Mouse (Mus musculus) embryonic facial prominence, embryonic 12.5 days (tissue): ENCODE results near the gene Map3k11. TPM values are rescaled to one million over a fixed set of nuclear protein-coding genes. Genes with fewer than 3 reads are reported as not detected.

Experiments
- ATAC-seq: fragments of 200-750 bp; cut with Nextera tagmentation; 2 replicates; pipeline ENCODE4 v1.8.0; 2017; ENCODE audit not compliant: insufficient number of reproducible peaks, insufficient read depth, low FRiP score, low TSS enrichment
- H3K27ac ChIP-seq: fragments of 300-500 bp; sonication (generic); 2 replicates; pipeline ENCODE4 v1.5.1; 2016; ENCODE audit warnings: mild to moderate bottlenecking
- H3K27me3 ChIP-seq: fragments of 300-500 bp; sonication (generic); 2 replicates; pipeline ENCODE4 v1.6.1; 2016; ENCODE audit warnings: mild to moderate bottlenecking, moderate library complexity
- H3K36me3 ChIP-seq: fragments of 300-500 bp; sonication (generic); 2 replicates; pipeline ENCODE4 v1.6.1; 2016; ENCODE audit warnings: mild to moderate bottlenecking
- H3K4me1 ChIP-seq: fragments of 300-500 bp; sonication (generic); 2 replicates; pipeline ENCODE4 v1.6.1; 2016
- H3K4me2 ChIP-seq: fragments of 300-500 bp; sonication (generic); replicated peaks from 2 replicates; pipeline ENCODE4 v1.6.1; 2016; ENCODE audit warnings: mild to moderate bottlenecking, moderate library complexity
- H3K4me3 ChIP-seq: fragments of 300-500 bp; sonication (generic); 2 replicates; pipeline ENCODE4 v1.5.1; 2016; ENCODE audit warnings: mild to moderate bottlenecking
- H3K9ac ChIP-seq: fragments of 300-500 bp; sonication (generic); 2 replicates; pipeline ENCODE4 v1.6.1; 2016; ENCODE audit warnings: mild to moderate bottlenecking, moderate library complexity
- H3K9me3 ChIP-seq: fragments of 300-500 bp; sonication (generic); 2 replicates; pipeline ENCODE4 v1.6.1; 2016; ENCODE audit warnings: mild to moderate bottlenecking, moderate library complexity
- WGBS: fragments of 180-500 bp; shearing (Covaris S2); methylation state at CpG from one replicate; pipeline ENCODE4 v1.1.7; 2016; 5-methylcytosine and 5-hydroxymethylcytosine counted together
- polyA plus RNA-seq: library from polyadenylated mRNA; unstranded; fragments of >200 nt; fragmentation: Nextera tagmentation; extraction: Ambion mirVana; gene quantifications from 2 replicates; pipeline ENCODE4 v1.2.1, GENCODE M21; 2016

The Map3k11 gene
- polyA plus RNA-seq, 1 experiment from 2014 or later, result 26.0 TPM

- no peak for ATAC-seq
- Histone ChIP-seq H3K4me1 (peaks cover 44% of the 10 kb centered on the region), H3K9ac (peak overlapping the region; percentile 95), H3K27me3 (no peaks in the 10 kb centered on the region), H3K36me3 (peaks cover 56% of the 10 kb centered on the region), H3K27ac (peak overlapping the region; percentile 61), H3K4me2 (peak overlapping the region; percentile 94), H3K9me3 (no peaks in the 10 kb centered on the region), H3K4me3 (peak overlapping the region; percentile 95)
- 34% methylated on average over 10 of the region's 10 CpGs for WGBS
Observed at GRCm38 (mm10) chr19:5692086-5692912, 3.8 kb downstream of the Map3k11 start.

- Histone ChIP-seq H3K4me1 (peaks cover 37% of the 10 kb centered on the region), H3K27ac (peak overlapping the region; percentile 61)
Observed at GRCm38 (mm10) chr19:5692913-5693396, 4.4 kb downstream of the Map3k11 start.

DNA sequence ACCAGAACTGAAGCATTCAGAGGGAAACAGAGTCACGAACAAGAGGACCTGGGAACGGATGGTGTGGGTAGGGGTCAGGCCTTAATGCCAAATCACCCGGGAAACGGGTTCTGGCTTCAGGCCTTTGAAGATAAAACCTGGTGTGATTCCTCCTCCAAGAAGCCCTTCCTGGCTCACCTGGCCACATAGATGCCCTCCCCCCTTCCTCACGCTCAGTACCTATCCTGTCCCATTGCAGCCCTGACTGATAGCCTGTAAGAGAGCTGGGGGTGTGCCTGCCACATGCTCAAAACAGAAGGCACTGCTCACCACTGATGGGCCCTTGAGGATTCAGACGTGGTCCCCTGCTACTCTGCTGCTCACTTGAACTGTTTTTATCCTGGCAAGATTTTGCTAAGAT, 5.3 kb downstream of the Map3k11 start:
- 85% methylated on average over 6 of the region's 6 CpGs for WGBS
- no peak for ATAC-seq
- Histone ChIP-seq H3K9me3 (no peaks in the 10 kb centered on the region), H3K4me3 (0 out of 2 replicates have a peak overlapping the region, but pooled peaks have one; percentile 95), H3K4me2 (peak overlapping the region; percentile 94), H3K4me1 (peaks cover 36% of the 10 kb centered on the region), H3K9ac (no peak overlapping the region), H3K27me3 (no peaks in the 10 kb centered on the region), H3K27ac (no peak overlapping the region), H3K36me3 (peaks cover 71% of the 10 kb centered on the region)

More at GRCm38 (mm10) chr19:5692913-5693396, 4.4 kb downstream of the Map3k11 start:
- Histone ChIP-seq H3K4me2 (peak overlapping the region; percentile 94), H3K9ac (peak overlapping the region; percentile 95), H3K27me3 (no peaks in the 10 kb centered on the region), H3K4me3 (peak overlapping the region; percentile 95; the same call in 1 of the 2 replicates), H3K9me3 (no peaks in the 10 kb centered on the region), H3K36me3 (peaks cover 63% of the 10 kb centered on the region)
- 67% methylated on average over 10 of the region's 10 CpGs for WGBS
- no peak for ATAC-seq

- no peaks in the 10 kb centered on the region for H3K9me3 ChIP-seq
- H3K4me1 ChIP-seq, result peaks cover 29% of the 10 kb centered on the region
- WGBS, result 23% methylated on average over 41 of the region's 41 CpGs
- H3K4me3 ChIP-seq, result no peak overlapping the region
- H3K9ac ChIP-seq, result no peak overlapping the region
- H3K36me3 ChIP-seq, result peaks cover 89% of the 10 kb centered on the region
- H3K4me2 ChIP-seq, result peak overlapping the region; percentile 31
- ATAC-seq, result no peak
- H3K27me3 ChIP-seq, result no peaks in the 10 kb centered on the region
- H3K27ac ChIP-seq, result no peak overlapping the region
Observed at GRCm38 (mm10) chr19:5695849-5696462, 7.4 kb downstream of the Map3k11 start.

DNA sequence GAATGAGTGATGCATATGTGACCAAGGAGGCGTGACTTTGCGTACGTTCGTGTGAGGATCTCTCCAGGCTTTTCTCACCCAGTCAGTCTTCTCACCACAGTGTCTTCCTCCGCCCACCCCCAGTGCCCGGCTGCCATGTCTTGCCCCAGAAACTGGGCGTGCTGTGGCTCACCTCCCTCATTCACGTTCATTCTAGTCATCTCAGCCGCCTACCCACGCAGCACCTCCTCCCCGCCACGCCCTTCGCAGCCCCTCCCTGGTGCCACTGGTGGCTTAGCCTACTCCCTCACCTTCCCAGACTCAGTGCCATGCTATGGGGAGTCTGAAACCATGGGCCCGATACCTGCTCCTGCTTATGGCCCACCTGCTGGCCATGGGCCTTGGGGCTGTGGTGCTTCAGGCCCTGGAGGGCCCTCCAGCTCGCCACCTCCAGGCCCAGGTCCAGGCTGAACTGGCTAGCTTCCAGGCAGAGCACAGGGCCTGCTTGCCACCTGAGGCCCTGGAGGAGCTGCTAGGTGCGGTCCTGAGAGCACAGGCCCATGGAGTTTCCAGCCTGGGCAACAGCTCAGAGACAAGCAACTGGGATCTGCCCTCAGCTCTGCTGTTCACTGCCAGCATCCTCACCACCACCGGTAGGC, 15.7 kb downstream of the Map3k11 start, which contains the start of gene Kcnk7:
Gene Kcnk7, plus strand, starts transcription at position 205 of the 638 bp plus-strand sequence.
- H3K27me3 ChIP-seq, result no peaks in the 10 kb centered on the region
- peaks cover 66% of the 10 kb centered on the region for H3K36me3 ChIP-seq
- 80% methylated on average over 17 of the region's 17 CpGs for WGBS
- peak within 1 kb of the TSS; percentile 10; the same call in 1 of the 2 replicates for H3K9ac ChIP-seq
- H3K4me3 ChIP-seq, result no peak within 1 kb of the TSS
- no peak for ATAC-seq
- no peaks in the 10 kb centered on the region for H3K9me3 ChIP-seq
- peak within 1 kb of the TSS; percentile 50 for H3K27ac ChIP-seq
- H3K4me1 ChIP-seq, result peaks cover 9% of the 10 kb centered on the region
- H3K4me2 ChIP-seq, result no peak within 1 kb of the TSS

- ATAC-seq, result peak; percentile 65; the same call in 1 of the 2 replicates
- Histone ChIP-seq H3K27ac (peak overlapping the region; percentile 50), H3K27me3 (no peaks in the 10 kb centered on the region), H3K4me2 (no peak overlapping the region), H3K4me3 (no peak overlapping the region), H3K36me3 (peaks cover 64% of the 10 kb centered on the region), H3K4me1 (peaks cover 9% of the 10 kb centered on the region), H3K9me3 (no peaks in the 10 kb centered on the region), H3K9ac (peak overlapping the region; percentile 10; the same call in 1 of the 2 replicates)
- 45% methylated on average over 10 of the region's 10 CpGs for WGBS
Observed at GRCm38 (mm10) chr19:5704801-5705571, 16.4 kb downstream of the Map3k11 start.

DNA sequence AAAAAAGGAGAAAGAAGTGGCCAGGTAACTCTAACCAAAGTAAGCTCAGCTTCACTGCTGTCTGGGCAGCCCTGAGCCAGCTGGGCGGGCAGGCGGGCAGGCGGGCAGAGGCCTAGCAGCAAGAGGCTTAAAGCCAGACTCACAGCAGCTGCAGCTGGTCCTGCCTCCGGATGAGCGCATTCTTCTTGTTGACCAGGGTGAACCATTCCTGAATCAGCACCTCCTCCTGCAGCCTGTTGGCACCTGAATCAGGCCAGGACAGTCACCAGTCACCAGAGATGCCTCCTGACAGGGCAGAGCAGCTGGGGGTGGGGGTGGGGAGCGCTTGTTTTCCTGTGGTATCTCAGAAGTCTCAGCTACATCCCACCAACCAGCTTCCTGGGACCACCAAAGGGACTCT, 21.5 kb downstream of the Map3k11 start:
- H3K4me2 ChIP-seq, result no peak overlapping the region
- WGBS, result 88% methylated on average over 6 of the region's 6 CpGs
- peaks cover 47% of the 10 kb centered on the region for H3K36me3 ChIP-seq
- no peaks in the 10 kb centered on the region for H3K9me3 ChIP-seq
- H3K27me3 ChIP-seq, result no peaks in the 10 kb centered on the region
- no peak overlapping the region for H3K4me3 ChIP-seq
- ATAC-seq, result no peak
- peaks cover 14% of the 10 kb centered on the region for H3K4me1 ChIP-seq
- H3K27ac ChIP-seq, result no peak overlapping the region
- no peak overlapping the region for H3K9ac ChIP-seq

- no peak for ATAC-seq
- WGBS, result 83% methylated on average over 8 of the region's 8 CpGs
- H3K4me1 ChIP-seq, result peaks cover 11% of the 10 kb centered on the region
- H3K36me3 ChIP-seq, result peaks cover 51% of the 10 kb centered on the region
- no peaks in the 10 kb centered on the region for H3K27me3 ChIP-seq
- H3K4me2 ChIP-seq, result no peak overlapping the region
- H3K9ac ChIP-seq, result no peak overlapping the region
- H3K4me3 ChIP-seq, result no peak overlapping the region
- no peak overlapping the region for H3K27ac ChIP-seq
- no peaks in the 10 kb centered on the region for H3K9me3 ChIP-seq
Observed at GRCm38 (mm10) chr19:5710581-5710980, 22.0 kb downstream of the Map3k11 start.

- Histone ChIP-seq H3K4me1 (peaks cover 14% of the 10 kb centered on the region), H3K9ac (no peak overlapping the region), H3K9me3 (no peaks in the 10 kb centered on the region), H3K4me2 (no peak overlapping the region), H3K4me3 (no peak overlapping the region), H3K27me3 (no peaks in the 10 kb centered on the region), H3K36me3 (peaks cover 57% of the 10 kb centered on the region), H3K27ac (no peak overlapping the region)
- ATAC-seq, result no peak
- WGBS, result 20% methylated on average over 3 of the region's 3 CpGs
Observed at GRCm38 (mm10) chr19:5711218-5711617, 22.7 kb downstream of the Map3k11 start.

DNA sequence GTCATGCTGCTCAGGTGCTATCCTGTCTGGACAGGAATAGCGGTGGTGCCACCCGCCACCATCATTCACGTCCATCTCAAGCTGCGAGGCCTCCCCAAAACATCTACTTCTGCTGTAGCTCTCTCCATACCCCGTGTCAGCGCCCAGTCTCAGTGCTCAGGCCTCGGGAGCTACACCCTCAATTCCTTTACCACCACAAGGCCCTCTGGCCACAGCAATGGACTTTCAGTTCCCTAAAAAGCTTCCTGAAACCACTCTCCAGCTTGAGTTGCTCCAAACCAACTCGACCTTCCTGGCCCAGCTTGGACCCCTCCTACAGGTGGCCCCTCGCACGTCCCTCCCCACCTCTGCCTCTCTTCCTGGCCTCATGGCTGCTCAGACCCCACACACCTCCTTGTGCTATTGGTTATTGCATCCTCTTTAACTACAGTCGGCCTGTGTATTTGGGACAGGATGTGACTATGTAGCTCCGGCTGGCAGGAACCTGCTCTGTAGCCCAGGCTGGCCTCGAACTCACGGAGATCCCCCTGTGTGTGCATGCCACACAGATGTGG, 23.4 kb downstream of the Map3k11 start:
- ATAC-seq, result no peak
- H3K9me3 ChIP-seq, result no peaks in the 10 kb centered on the region
- WGBS, result 88% methylated on average over 14 of the region's 14 CpGs
- H3K9ac ChIP-seq, result no peak overlapping the region
- no peaks in the 10 kb centered on the region for H3K27me3 ChIP-seq
- no peak overlapping the region for H3K4me3 ChIP-seq
- H3K4me1 ChIP-seq, result peaks cover 19% of the 10 kb centered on the region
- H3K4me2 ChIP-seq, result no peak overlapping the region
- H3K36me3 ChIP-seq, result peaks cover 52% of the 10 kb centered on the region
- no peak overlapping the region for H3K27ac ChIP-seq

DNA sequence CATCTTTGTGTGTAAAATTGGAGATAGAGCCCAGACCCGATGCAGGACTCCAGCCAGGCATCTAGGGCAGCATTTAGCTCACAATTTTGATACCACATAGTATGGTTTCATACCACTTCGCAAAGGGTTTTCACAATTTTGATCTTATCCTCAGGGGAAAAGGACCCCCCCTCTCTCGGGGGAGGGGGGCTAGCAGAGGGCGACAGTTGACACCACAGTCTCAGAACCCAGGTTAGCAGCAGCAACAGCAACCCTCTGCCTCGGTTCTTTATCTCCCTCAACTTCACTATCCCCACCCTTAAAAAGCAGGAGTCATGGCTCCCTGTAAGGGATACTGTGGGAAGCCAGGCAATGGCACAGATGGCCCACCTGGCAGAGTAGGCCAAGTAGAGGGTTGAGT, 24.7 kb downstream of the Map3k11 start:
- no peak overlapping the region for H3K4me3 ChIP-seq
- peaks cover 19% of the 10 kb centered on the region for H3K4me1 ChIP-seq
- H3K9ac ChIP-seq, result no peak overlapping the region
- peak overlapping the region; percentile 51 for H3K27ac ChIP-seq
- H3K36me3 ChIP-seq, result peaks cover 44% of the 10 kb centered on the region
- ATAC-seq, result no peak
- no peak overlapping the region for H3K4me2 ChIP-seq
- 61% methylated on average over 5 of the region's 5 CpGs for WGBS
- no peaks in the 10 kb centered on the region for H3K27me3 ChIP-seq
- H3K9me3 ChIP-seq, result no peaks in the 10 kb centered on the region
